Mouse (Mus musculus): ENCODE data around the gene Krtap5-2. TPM values are rescaled to one million over a fixed set of nuclear protein-coding genes. Genes with fewer than 3 reads are reported as not detected.
"Not testable (repeated sequence)": the region's sequence is repeated elsewhere in the genome, so short reads cannot be mapped to it uniquely, and the experiment has no call there.

Gene Krtap5-2
- polyA plus RNA-seq, 1 experiment from 2014 or later: not detected

DNA sequence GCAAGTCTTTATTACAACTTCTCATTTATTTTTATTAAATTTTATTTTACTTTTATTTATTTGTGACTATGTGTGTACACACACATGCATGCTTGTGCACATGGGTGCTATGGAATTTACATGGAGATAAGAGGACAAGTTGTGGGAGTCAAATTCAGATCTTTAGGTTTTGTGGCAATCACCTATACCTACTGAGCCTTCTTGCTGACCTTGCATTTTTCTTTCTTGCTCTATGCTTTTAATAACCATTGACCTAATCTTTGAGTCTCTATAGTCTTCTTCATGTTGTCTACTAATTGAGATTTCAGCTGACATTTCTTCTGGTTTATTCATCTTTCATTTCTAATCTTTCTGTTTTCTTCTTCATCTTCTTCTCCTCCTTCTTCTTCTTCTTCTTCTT, 27.2 kb downstream of the Krtap5-2 start:
- Histone ChIP-seq H3K27ac (ENCODE audit: low read depth, low read length) (no peak overlapping the region), H3K27me3 (replicated peaks; ENCODE audit: control insufficient read depth, insufficient read depth, low read length) (no peaks in the 10 kb centered on the region), H3K4me1 (ENCODE audit: control insufficient read depth, insufficient read depth, low read length) (no peaks in the 10 kb centered on the region), H3K4me2 (ENCODE audit: low read length) (no peak overlapping the region), H3K36me3 (ENCODE audit: control insufficient read depth, insufficient read depth, low read length) (no peaks in the 10 kb centered on the region), H3K4me3 (ENCODE audit: low read depth, low read length) (no peak overlapping the region), H3K9ac (ENCODE audit: low read length) (no peak overlapping the region), H3K9me3 (replicated peaks; ENCODE audit: control insufficient read depth, low read length) (no peaks in the 10 kb centered on the region)
- ATAC-seq (no peak), DNase-seq (ENCODE audit: low spot score) (no peak)

- no peaks in the 10 kb centered on the region for H3K27me3 ChIP-seq (replicated peaks; ENCODE audit: control insufficient read depth, insufficient read depth, low read length)
- 0% methylated on average over 1 of the region's 1 CpGs for WGBS
- ATAC-seq: no peak
Measured at GRCm38 (mm10) chr7:142146033-142146432, 29.8 kb downstream of the Krtap5-2 start.

DNA sequence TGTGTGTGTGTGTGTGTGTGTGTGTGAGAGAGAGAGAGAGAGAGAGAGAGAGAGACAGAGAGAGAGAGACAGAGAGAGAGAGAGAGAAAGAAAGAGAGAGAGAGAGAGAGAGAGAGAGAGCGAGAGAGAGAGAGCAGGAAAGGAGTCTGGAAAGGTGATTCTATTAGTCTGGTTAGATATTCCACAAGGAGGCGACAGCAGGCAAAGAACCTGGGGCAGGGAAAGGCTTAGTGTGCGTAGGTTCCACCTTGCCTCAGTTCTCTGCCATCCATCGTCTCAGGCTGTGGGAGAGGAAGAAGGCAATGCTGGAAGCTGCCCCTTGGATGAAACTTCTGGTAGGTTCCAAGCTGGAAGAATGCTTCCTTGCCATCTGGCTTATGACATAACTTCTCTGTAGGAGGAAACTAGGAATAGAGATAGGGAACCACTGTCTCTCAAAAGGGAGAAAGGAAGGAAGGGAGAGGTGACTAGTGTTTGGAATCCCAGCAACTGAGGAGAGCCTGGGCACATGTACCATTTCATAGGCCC, 30.3 kb downstream of the Krtap5-2 start:
- Histone ChIP-seq H3K4me3 (ENCODE audit: low read depth, low read length) (no peak overlapping the region), H3K4me1 (ENCODE audit: control insufficient read depth, insufficient read depth, low read length) (no peaks in the 10 kb centered on the region), H3K36me3 (ENCODE audit: control insufficient read depth, insufficient read depth, low read length) (no peaks in the 10 kb centered on the region), H3K27ac (ENCODE audit: low read depth, low read length) (no peak overlapping the region), H3K9me3 (replicated peaks; ENCODE audit: control insufficient read depth, low read length) (no peaks in the 10 kb centered on the region), H3K4me2 (ENCODE audit: low read length) (no peak overlapping the region), H3K27me3 (replicated peaks; ENCODE audit: control insufficient read depth, insufficient read depth, low read length) (no peaks in the 10 kb centered on the region), H3K9ac (ENCODE audit: low read length) (no peak overlapping the region)
- ATAC-seq: no peak
- WGBS: 34% methylated on average over 4 of the region's 4 CpGs
- no peak for DNase-seq (ENCODE audit: low spot score)

More at GRCm38 (mm10) chr7:142146033-142146432, 29.8 kb downstream of the Krtap5-2 start:
- Histone ChIP-seq H3K4me2 (ENCODE audit: low read length) (no peak overlapping the region), H3K9ac (ENCODE audit: low read length) (no peak overlapping the region), H3K27ac (ENCODE audit: low read depth, low read length) (no peak overlapping the region), H3K9me3 (replicated peaks; ENCODE audit: control insufficient read depth, low read length) (no peaks in the 10 kb centered on the region), H3K4me3 (ENCODE audit: low read depth, low read length) (no peak overlapping the region), H3K4me1 (ENCODE audit: control insufficient read depth, insufficient read depth, low read length) (no peaks in the 10 kb centered on the region), H3K36me3 (ENCODE audit: control insufficient read depth, insufficient read depth, low read length) (no peaks in the 10 kb centered on the region)
- DNase-seq (ENCODE audit: low spot score): peak; percentile 77

DNA sequence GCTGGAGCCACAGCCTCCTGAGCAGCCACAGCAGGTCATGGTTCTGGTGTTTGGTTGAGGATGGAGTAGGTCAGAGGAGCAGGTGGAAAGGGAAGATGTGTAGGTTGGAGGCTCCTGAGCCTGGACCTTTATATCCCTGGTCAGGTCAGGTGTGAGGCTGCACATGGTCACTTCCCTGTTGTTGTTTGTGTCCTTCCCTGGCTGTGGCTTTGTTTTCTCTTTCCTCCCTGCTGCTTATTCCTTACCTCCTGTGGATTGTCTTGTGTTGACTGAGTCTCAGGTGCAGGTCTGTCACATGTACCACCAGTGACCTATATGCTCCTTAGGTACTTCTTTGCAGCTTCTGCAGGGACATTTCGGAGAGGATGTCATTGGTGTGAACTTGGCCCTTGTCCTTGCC, 31.3 kb downstream of the Krtap5-2 start, which contains the start of gene Gm45337:
Gm45337 (minus strand) TSS at position 101 of the 400 bp plus-strand sequence.
- ATAC-seq (no peak), DNase-seq (ENCODE audit: low spot score) (no peak)
- H3K9me3 ChIP-seq (replicated peaks; ENCODE audit: control insufficient read depth, low read length): no peaks in the 10 kb centered on the region
- H3K36me3 ChIP-seq (ENCODE audit: control insufficient read depth, insufficient read depth, low read length): no peaks in the 10 kb centered on the region
- H3K4me3 ChIP-seq (ENCODE audit: low read depth, low read length): no peak within 1 kb of the TSS
- 83% methylated on average over 1 of the region's 1 CpGs for WGBS
- H3K9ac ChIP-seq (ENCODE audit: low read length): no peak within 1 kb of the TSS
- no peak within 1 kb of the TSS for H3K4me2 ChIP-seq (ENCODE audit: low read length)
- H3K27me3 ChIP-seq (replicated peaks; ENCODE audit: control insufficient read depth, insufficient read depth, low read length): no peaks in the 10 kb centered on the region
- H3K4me1 ChIP-seq (ENCODE audit: control insufficient read depth, insufficient read depth, low read length): no peaks in the 10 kb centered on the region
- no peak within 1 kb of the TSS for H3K27ac ChIP-seq (ENCODE audit: low read depth, low read length)

GRCm38 (mm10) chr7:142143506-142144010, 32.2 kb downstream of the Krtap5-2 start:
- H3K36me3 ChIP-seq (ENCODE audit: control insufficient read depth, insufficient read depth, low read length); DNase-seq (ENCODE audit: low spot score); H3K27ac ChIP-seq (ENCODE audit: low read depth, low read length); ATAC-seq; H3K4me2 ChIP-seq (ENCODE audit: low read length); H3K9me3 ChIP-seq (replicated peaks; ENCODE audit: control insufficient read depth, low read length); H3K9ac ChIP-seq (ENCODE audit: low read length); H3K4me1 ChIP-seq (ENCODE audit: control insufficient read depth, insufficient read depth, low read length); H3K27me3 ChIP-seq (replicated peaks; ENCODE audit: control insufficient read depth, insufficient read depth, low read length); H3K4me3 ChIP-seq (ENCODE audit: low read depth, low read length): not testable (repeated sequence)
- 59% methylated on average over 1 of the region's 1 CpGs for WGBS

- no peak overlapping the region for H3K27ac ChIP-seq (ENCODE audit: low read depth, low read length)
- no peaks in the 10 kb centered on the region; the same call in 1 of the 2 replicates for H3K9me3 ChIP-seq (replicated peaks; ENCODE audit: control insufficient read depth, low read length)
- H3K9ac ChIP-seq (ENCODE audit: low read length): no peak overlapping the region
- no peaks in the 10 kb centered on the region for H3K36me3 ChIP-seq (ENCODE audit: control insufficient read depth, insufficient read depth, low read length)
- DNase-seq (ENCODE audit: low spot score) (no peak), ATAC-seq (no peak)
- no peak overlapping the region for H3K4me2 ChIP-seq (ENCODE audit: low read length)
- H3K27me3 ChIP-seq (replicated peaks; ENCODE audit: control insufficient read depth, insufficient read depth, low read length): no peaks in the 10 kb centered on the region
- no peak overlapping the region for H3K4me3 ChIP-seq (ENCODE audit: low read depth, low read length)
- H3K4me1 ChIP-seq (ENCODE audit: control insufficient read depth, insufficient read depth, low read length): no peaks in the 10 kb centered on the region
- 35% methylated on average over 1 of the region's 1 CpGs for WGBS
Measured at GRCm38 (mm10) chr7:142140696-142141095, 35.1 kb downstream of the Krtap5-2 start.

GRCm38 (mm10) chr7:142135934-142136333, 39.9 kb downstream of the Krtap5-2 start, which contains the start of gene Gm39115:
Gene Gm39115, minus strand, starts transcription at chr7:142136034.
- not testable (repeated sequence) for H3K36me3 ChIP-seq (ENCODE audit: control insufficient read depth, insufficient read depth, low read length); DNase-seq (ENCODE audit: low spot score); H3K9me3 ChIP-seq (replicated peaks; ENCODE audit: control insufficient read depth, low read length); H3K4me3 ChIP-seq (ENCODE audit: low read depth, low read length); H3K4me1 ChIP-seq (ENCODE audit: control insufficient read depth, insufficient read depth, low read length); H3K9ac ChIP-seq (ENCODE audit: low read length); ATAC-seq; H3K4me2 ChIP-seq (ENCODE audit: low read length); H3K27me3 ChIP-seq (replicated peaks; ENCODE audit: control insufficient read depth, insufficient read depth, low read length); H3K27ac ChIP-seq (ENCODE audit: low read depth, low read length)
- 49% methylated on average over 2 of the region's 2 CpGs for WGBS

GRCm38 (mm10) chr7:142134206-142134995, 41.4 kb downstream of the Krtap5-2 start:
- H3K4me1 ChIP-seq (ENCODE audit: control insufficient read depth, insufficient read depth, low read length): no peaks in the 10 kb centered on the region
- H3K27me3 ChIP-seq (replicated peaks; ENCODE audit: control insufficient read depth, insufficient read depth, low read length): no peaks in the 10 kb centered on the region
- no peaks in the 10 kb centered on the region; the same call in 1 of the 2 replicates for H3K9me3 ChIP-seq (replicated peaks; ENCODE audit: control insufficient read depth, low read length)
- 59% methylated on average over 4 of the region's 4 CpGs for WGBS
- DNase-seq (ENCODE audit: low spot score): peak; percentile 10
- H3K4me2 ChIP-seq (ENCODE audit: low read length): no peak overlapping the region
- H3K4me3 ChIP-seq (ENCODE audit: low read depth, low read length): no peak overlapping the region
- no peak for ATAC-seq
- H3K9ac ChIP-seq (ENCODE audit: low read length): no peak overlapping the region
- H3K36me3 ChIP-seq (ENCODE audit: control insufficient read depth, insufficient read depth, low read length): no peaks in the 10 kb centered on the region
- no peak overlapping the region for H3K27ac ChIP-seq (ENCODE audit: low read depth, low read length)

GRCm38 (mm10) chr7:142128843-142129242, 47.0 kb downstream of the Krtap5-2 start:
- Histone ChIP-seq H3K27ac (ENCODE audit: low read depth, low read length) (no peak overlapping the region), H3K9me3 (replicated peaks; ENCODE audit: control insufficient read depth, low read length) (no peaks in the 10 kb centered on the region), H3K4me1 (ENCODE audit: control insufficient read depth, insufficient read depth, low read length) (no peaks in the 10 kb centered on the region), H3K4me3 (ENCODE audit: low read depth, low read length) (no peak overlapping the region), H3K9ac (ENCODE audit: low read length) (no peak overlapping the region), H3K36me3 (ENCODE audit: control insufficient read depth, insufficient read depth, low read length) (no peaks in the 10 kb centered on the region), H3K4me2 (ENCODE audit: low read length) (no peak overlapping the region), H3K27me3 (replicated peaks; ENCODE audit: control insufficient read depth, insufficient read depth, low read length) (no peaks in the 10 kb centered on the region)
- ATAC-seq: no peak
- DNase-seq (ENCODE audit: low spot score): no peak
- WGBS: 60% methylated on average over 4 of the region's 4 CpGs

All from forebrain, embryonic 14.5 days (tissue).